Mouse (Mus musculus) regulatory T cell (primary cell): ENCODE data around the gene Fbln1.

ENCODE experiments used
- in situ Hi-C: fragments of 300-600 bp; cut with MboI, MseI; formaldehyde crosslinking; loops from one replicate; pipeline ENCODE4 v1.15.1; 2025; ENCODE audit warnings: high pct_unique_total_duplicates

The Fbln1 gene

DNA sequence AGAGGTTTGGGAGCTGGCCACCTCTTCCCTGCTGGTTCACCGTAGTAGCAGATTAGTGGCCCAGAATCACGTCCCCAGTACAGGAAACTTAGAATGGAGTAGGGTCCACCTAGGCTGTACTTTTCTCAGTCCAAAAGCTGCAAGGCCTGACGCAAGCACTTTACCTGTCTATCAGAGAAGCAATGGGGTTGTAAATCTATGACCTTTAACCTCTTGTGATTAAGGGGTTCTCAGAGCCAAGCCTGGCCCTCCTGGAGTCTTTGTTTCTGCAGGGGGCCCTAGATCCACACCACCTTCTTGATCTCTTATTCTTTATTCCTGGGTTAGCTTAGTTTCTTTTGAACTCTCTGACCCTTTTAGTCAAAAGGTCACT, 940 bp downstream of the Fbln1 start:
- in situ Hi-C loops: no loop called here

DNA sequence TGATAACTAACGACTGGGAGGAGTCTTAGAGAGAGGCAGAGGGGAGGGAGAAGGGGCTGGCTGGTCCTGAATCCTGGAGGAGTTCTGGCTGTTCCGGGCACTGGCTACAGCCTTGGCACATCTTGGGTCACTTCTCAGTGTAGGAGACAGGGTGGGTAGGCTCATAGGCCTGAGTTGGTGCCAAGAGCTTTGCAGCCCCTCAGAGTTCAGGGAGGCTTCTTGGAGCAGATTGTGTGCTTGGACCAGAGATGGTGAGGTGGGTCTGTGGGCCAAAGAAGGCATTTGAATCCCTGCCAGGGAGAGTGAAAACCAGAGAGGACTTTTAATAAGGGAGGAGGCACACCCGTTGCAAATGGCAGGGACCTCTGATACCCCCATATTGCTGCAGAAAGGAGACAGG, 1.3 kb downstream of the Fbln1 start:
- in situ Hi-C loops: no loop called here

DNA sequence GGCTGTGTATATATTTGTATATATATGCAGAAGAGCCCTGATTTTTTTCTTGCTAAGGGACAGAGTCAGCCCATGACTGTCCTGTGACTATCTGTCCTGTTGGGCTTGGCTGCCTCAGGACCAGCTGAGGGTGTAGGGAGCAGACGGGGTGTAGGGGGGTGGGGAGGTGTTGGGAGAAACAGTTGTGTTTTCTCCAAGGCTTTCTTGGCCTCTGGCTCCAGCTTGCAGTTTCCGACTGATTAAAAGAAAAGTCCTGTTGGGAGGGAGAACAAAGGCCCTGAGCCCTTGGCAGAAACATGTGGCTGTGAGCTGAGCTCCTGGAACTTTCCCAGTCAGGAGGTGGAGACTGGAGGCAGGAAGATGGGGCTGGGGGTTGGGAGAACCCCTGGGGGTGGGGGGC, 2.0 kb downstream of the Fbln1 start:
- in situ Hi-C loops: no loop called here

DNA sequence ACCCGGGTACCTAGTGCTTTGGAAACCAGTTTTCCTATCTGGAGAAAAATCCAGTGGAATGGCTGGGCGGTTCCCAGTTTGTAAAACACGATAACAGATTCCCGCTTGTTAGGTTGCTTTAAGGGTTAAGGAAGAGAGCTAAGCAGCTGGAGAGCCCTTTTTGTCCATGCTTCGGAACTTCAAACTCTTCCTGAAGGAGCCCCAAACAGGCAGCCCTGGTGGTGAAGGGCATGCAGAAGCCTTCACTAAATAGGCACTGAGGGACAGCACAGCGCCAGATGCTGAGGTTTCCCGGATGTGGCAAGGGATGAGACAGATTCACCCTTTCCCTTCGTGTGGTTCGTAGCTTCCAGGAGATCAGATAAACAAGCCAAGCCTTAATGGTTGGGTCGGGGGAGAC, 2.6 kb downstream of the Fbln1 start:
- in situ Hi-C loops: no loop called here

DNA sequence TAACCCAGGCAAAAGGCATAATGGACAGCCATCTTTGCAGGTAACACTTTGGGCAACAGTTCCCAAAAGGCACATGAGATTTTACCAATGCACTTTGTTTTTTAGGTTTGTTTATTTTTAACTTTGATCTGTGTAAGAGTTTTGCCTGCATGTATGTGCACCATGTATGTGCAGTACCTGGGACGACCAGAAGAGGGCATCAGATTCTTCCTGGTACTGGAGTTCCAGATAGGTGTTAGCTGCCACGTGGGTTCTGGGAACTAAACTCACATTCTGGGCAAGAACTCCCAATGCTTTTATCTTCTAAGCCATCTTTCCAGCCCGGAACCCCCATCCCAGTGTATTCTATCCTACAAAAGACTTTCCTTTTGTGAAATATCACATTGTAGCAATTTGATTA, 3.6 kb downstream of the Fbln1 start:
- in situ Hi-C loops: no loop called here

- in situ Hi-C loops: no loop called here
Observed at GRCm38 (mm10) chr15:85210686-85211085, 4.9 kb downstream of the Fbln1 start.

DNA sequence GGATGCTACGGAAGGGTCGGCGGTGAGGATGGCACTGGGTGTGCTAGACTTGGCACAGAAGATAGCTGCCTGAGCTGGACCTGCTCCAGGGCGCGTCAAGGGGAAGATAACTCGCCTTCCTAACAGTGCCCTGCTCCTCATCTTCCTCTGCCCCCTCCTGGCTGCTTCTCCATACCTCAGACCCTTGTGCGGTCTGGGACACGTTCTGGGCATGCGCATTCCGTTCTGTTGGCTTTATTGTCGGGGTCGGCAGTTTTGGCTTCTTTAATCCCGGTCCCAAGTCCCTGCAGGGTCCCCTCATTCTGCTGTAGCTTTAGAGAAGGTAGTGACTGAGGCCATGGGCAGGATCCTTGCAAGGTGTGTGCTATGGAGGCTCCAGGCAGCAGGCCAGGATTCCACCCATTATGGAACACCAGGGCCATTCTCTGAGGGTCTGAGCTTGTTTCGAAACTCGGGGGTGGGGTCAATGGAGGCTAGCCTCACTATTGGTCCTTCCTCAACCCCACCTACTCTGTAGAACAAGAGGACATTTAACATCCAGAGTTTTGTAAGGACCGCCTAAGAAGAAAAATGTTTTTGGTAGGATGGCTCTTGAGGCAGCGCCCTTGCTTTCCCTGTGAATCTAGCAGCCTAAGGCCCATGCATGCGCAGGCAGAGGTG, 5.5 kb downstream of the Fbln1 start:
- in situ Hi-C loops: no loop called here

DNA sequence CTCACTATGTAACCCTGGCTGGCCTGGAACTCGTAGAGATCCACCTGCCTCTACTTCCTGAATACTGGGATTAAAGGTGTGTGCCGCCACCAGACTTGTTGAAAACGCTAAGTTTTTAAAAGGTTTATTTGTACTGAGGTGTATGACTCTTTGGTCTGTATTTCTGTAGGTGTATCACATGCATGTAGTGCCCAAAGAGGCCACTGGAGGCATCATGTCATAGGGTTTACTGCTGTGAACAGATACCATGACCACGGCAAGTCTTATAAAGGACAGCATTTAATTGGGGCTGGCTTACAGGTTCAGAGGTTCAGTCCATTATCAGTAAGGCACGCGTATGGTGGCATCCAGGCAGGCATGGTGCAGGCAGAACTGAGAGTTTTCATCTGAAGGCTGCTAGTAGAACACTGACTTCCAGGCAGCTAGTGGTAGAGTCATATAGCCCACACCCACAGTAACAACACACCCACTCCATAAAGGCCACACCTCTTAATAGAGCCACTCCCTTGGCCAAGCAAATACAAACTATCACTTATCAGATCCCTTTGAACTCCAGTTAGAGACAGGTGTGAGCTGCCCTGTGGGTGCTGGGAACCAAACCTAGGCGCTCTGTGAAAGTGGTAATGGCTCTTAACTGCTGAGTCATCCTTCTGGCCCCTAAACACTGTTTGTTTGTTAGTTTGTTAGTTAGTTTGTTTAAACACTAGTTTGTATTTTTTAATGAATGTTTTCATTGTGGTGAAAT, 10.5 kb downstream of the Fbln1 start:
- in situ Hi-C loops: loop anchor here (5.0 kb wide), 1 partner anchor 59 kb away; no protein-coding TSS in a partner anchor

DNA sequence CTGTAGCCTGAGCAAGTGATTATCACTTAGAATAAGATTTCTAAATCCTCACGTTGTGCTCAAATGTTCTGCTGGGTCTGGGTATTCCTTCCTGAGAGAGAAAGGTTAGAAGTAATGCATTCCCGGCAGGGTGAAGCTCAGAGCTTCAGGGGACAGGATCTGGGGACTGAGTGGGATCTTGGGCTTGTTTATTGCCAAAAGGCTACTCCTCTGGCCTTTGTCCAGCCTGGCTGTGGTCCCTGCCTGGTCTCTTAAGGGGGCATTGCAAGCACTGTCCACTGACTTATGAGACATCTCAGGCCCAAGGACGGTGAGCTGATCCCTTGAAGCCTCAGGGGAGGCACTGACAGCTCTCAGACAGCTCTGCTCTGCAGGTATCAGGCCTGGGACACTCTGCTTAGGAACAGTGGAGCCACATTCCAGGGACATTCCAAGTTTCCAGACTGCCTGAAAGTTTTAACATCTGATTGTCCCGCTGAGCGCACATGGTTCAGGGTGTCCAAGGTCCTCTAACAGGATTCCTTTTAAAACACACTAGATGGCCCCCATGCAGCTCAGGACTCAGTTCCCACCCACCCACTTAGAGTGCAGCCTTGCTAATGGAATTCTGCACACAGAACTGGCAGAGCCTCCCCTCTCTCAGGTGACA, 13.0 kb downstream of the Fbln1 start:
- in situ Hi-C loops: loop anchor here (5.0 kb wide), 1 partner anchor 61 kb away; no protein-coding TSS in a partner anchor

DNA sequence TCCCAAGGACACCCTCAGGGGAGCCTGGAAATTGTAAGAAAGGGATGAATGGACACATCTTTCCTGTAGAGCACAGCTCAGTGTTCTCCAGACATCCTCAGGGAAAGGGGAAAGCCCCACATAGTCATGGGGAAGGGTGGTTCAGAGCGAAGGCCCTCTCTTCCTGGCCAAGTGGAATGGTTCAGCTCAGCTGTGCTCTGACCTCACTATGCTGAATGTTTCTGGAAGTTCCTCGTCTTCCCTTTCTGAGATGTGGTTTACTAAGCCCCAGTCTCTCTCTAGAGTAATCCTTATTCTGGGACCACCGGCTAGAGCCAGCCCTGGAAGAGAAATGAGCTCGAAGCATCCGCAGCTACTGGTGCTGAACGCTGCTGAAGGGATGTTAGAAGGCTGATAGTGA, 14.6 kb downstream of the Fbln1 start:
- in situ Hi-C loops: no loop called here

GRCm38 (mm10) chr15:85221115-85221854, 15.5 kb downstream of the Fbln1 start:
- in situ Hi-C loops: no loop called here

GRCm38 (mm10) chr15:85225693-85226092, 19.9 kb downstream of the Fbln1 start:
- in situ Hi-C loops: no loop called here

- in situ Hi-C loops: no loop called here
Observed at GRCm38 (mm10) chr15:85226841-85227240, 21.1 kb downstream of the Fbln1 start.

GRCm38 (mm10) chr15:85228568-85228967, 22.8 kb downstream of the Fbln1 start:
- in situ Hi-C loops: no loop called here

DNA sequence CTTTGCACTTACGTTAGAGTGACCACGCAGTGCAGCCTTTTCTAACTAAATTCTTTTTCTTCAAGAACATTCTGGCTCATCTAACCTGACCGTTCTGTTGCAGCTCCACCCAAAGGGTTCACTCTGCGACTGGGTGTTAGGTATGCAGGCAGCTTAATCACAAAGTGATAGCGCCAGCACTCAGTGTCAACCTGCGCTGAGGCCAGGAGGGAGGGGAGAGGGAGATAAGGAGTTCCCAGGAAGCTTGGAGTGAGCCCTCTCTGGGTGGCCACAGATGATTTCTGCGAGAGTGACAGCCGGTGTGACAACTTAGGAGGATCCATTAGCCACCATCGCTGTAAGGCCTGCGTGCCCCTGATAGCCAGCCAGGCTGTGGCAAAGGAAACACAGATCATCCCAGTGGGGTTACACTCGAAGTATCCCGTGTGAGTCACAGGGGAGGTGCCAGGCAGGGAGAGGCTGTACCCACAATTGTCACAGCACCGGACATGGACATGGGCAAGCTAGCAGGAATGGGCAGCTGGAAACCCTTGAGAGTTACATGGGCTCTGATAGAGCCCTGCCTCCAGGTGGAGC, 24.3 kb downstream of the Fbln1 start:
- in situ Hi-C loops: no loop called here

- in situ Hi-C loops: no loop called here
Observed at GRCm38 (mm10) chr15:85230613-85231012, 24.9 kb downstream of the Fbln1 start.

- in situ Hi-C loops: no loop called here
Observed at GRCm38 (mm10) chr15:85231443-85232255, 25.9 kb downstream of the Fbln1 start.

GRCm38 (mm10) chr15:85232256-85232535, 26.4 kb downstream of the Fbln1 start:
- in situ Hi-C loops: no loop called here

DNA sequence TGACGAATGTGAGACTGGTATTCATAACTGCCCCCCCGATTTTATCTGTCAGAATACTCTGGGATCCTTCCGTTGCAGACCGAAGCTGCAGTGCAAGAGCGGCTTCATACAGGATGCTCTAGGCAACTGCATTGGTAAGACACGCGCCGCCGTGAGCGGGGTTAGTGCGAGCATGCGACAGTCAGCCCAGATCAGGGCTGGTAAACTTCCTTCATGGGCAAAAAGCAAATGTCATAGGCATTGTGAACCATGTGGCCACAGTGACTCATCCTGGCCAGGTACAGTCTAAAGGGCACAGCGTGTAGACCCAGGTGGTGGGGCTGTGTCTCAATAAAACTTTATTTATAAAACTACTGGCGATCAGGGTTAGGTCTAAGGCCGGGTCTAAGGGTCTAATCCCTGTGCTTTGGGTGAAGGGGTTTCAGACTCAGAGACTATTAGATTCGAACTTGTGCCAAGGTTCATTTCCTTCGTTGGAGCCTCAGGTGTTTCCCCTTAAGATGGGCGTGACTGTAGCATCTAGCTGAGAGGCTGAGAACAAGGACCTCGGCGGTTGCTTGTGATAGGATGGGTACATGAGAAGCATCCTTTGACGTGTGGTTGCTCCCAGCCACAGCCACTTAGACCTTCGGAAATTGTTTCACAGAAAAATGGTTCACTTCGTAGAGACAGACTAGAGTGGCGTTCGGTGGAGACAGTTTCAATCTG, 26.9 kb downstream of the Fbln1 start:
- in situ Hi-C loops: no loop called here

DNA sequence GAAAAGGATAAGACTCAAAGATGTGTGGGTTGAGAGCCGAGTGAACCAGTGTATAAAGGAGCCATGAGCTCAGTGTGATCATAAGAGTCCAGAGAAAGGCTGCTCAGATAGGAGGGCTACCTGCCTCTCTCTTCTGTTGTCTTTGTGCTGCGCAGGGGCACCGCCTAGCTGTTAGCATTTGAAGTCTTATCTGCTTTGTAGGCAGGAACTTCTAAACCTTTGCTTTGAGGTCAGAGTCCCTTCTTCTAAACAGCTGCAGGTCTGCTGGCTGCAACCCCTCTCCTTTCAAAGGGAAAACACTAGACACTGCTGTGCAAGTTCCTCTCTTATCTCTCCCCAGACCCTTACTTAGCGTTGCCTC, 27.5 kb downstream of the Fbln1 start:
- in situ Hi-C loops: no loop called here

DNA sequence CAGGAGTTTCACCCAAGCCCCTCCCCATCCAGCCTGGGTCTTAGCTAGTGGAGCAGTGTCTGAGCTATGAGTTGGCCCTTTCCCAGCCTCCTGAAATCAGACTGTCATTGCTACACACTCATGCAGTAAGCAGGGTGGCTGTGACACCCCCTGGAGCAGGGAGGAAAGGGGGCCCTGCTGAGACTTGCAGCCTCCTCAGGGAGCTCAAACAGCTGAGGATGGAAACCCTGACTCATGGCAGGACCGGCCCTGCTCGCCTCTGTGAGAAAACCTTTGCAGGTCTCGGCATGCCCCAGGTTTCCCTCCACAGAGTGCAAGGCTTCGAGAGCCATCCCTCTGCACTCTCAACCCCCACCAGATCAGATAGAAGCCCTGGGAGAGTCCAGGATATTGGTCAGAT, 27.9 kb downstream of the Fbln1 start:
- in situ Hi-C loops: no loop called here
